Mouse (Mus musculus): ENCODE measurements around the gene Clec2g.
"Not testable (repeated sequence)": the region's sequence is repeated elsewhere in the genome, so short reads cannot be mapped to it uniquely, and the experiment has no call there.

Gene Clec2g

GRCm38 (mm10) chr6:128934081-128934480 lies at the start of gene Clec2g:
Gene Clec2g (plus strand): TSS chr6:128934381.
- not testable (repeated sequence) for DNase-seq (ENCODE audit: low read depth, low spot score)

GRCm38 (mm10) chr6:128887091-128887790 lies 46.9 kb upstream of the Clec2g start, which contains the start of gene Clec2i:
Gene Clec2i (plus strand): TSS chr6:128887588.
- not testable (repeated sequence) for DNase-seq (ENCODE audit: low read depth, low spot score)

- no peak for DNase-seq (ENCODE audit: low read depth, low spot score)
Measured at GRCm38 (mm10) chr6:128888834-128889233, 45.3 kb upstream of the Clec2g start.

GRCm38 (mm10) chr6:128890948-128891355 lies 43.2 kb upstream of the Clec2g start, which contains the start of gene BC035044:
Gene BC035044 (minus strand): TSS chr6:128891126.
- no peak for DNase-seq (ENCODE audit: low read depth, low spot score)

GRCm38 (mm10) chr6:128895404-128896001 lies 38.7 kb upstream of the Clec2g start:
- no peak for DNase-seq (ENCODE audit: low read depth, low spot score)

GRCm38 (mm10) chr6:128900044-128900443 lies 34.1 kb upstream of the Clec2g start:
- no peak for DNase-seq (ENCODE audit: low read depth, low spot score)

GRCm38 (mm10) chr6:128900796-128901552 lies 33.2 kb upstream of the Clec2g start:
- not testable (repeated sequence) for DNase-seq (ENCODE audit: low read depth, low spot score)

- no peak for DNase-seq (ENCODE audit: low read depth, low spot score)
Measured at GRCm38 (mm10) chr6:128913598-128914254, 20.5 kb upstream of the Clec2g start.

GRCm38 (mm10) chr6:128917322-128917721 lies 16.9 kb upstream of the Clec2g start:
- DNase-seq (ENCODE audit: low read depth, low spot score), result no peak

- DNase-seq (ENCODE audit: low read depth, low spot score), result no peak
Measured at GRCm38 (mm10) chr6:128933050-128933449, 1.1 kb upstream of the Clec2g start.

- DNase-seq (ENCODE audit: low read depth, low spot score), result not testable (repeated sequence)
Measured at GRCm38 (mm10) chr6:128935889-128936665, 1.9 kb downstream of the Clec2g start.

- no peak for DNase-seq (ENCODE audit: low read depth, low spot score)
Measured at GRCm38 (mm10) chr6:128941646-128942421, 7.7 kb downstream of the Clec2g start.

GRCm38 (mm10) chr6:128945564-128945963 lies 11.4 kb downstream of the Clec2g start:
- no peak for DNase-seq (ENCODE audit: low read depth, low spot score)

- DNase-seq (ENCODE audit: low read depth, low spot score), result no peak
Measured at GRCm38 (mm10) chr6:128961110-128961509, 26.9 kb downstream of the Clec2g start.

- not testable (repeated sequence) for DNase-seq (ENCODE audit: low read depth, low spot score)
Measured at GRCm38 (mm10) chr6:128962108-128962507, 27.9 kb downstream of the Clec2g start.

GRCm38 (mm10) chr6:128964519-128964918 lies 30.3 kb downstream of the Clec2g start:
- no peak for DNase-seq (ENCODE audit: low read depth, low spot score)

- DNase-seq (ENCODE audit: low read depth, low spot score), result no peak
Measured at GRCm38 (mm10) chr6:128968463-128968862, 34.3 kb downstream of the Clec2g start.

- DNase-seq (ENCODE audit: low read depth, low spot score), result no peak
Measured at GRCm38 (mm10) chr6:128969741-128970140, 35.6 kb downstream of the Clec2g start.

- DNase-seq (ENCODE audit: low read depth, low spot score), result not testable (repeated sequence)
Measured at GRCm38 (mm10) chr6:128970508-128971393, 36.6 kb downstream of the Clec2g start.
